Mouse (Mus musculus) hindlimb bud, embryonic 11.5 days (tissue): Measurements from ENCODE around the gene Cdadc1.

Source experiments
- DNase-seq: peaks from one replicate; pipeline ENCODE4 v3.0.0-alpha.2; 2012; ENCODE audit warnings: low read depth, low spot score; ENCODE audit errors: extremely low spot score

Gene Cdadc1

DNA sequence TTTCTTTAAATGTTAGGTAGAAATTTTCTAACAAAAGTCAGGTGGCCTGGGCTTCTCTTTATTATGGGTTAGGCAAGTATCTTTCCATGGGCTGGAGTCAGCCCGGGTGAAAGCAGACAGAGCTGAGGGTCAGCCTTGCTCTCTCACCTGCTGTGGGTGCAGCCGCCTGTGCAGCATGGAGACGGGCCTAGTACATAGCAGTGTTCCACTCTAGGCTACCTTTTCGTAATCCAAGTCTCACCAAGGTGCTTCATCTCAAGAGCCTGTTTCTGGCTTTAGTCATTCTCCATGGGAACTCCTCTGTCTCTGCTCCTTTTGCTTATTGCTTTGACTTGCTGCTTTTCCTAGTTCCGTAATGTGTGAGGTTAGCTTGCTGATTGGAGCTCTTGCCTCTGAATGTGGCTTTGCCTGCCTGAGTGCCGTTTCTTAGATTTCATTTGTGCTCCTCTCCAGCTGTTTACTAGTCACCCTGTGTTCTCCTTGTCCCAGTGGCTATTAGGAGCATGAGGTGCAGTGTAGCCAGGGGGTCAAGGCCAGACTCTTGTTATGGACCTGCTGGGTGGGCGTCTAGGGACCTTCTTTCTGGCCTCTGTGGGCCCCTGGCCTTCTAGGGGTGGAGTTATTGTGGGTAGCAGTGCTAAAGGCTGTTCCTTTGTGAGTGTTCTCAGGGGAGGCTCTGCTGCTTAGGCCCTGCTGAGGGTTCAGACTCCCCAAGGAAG lies 51.4 kb downstream of the Cdadc1 start:
- DNase-seq, result no peak

DNA sequence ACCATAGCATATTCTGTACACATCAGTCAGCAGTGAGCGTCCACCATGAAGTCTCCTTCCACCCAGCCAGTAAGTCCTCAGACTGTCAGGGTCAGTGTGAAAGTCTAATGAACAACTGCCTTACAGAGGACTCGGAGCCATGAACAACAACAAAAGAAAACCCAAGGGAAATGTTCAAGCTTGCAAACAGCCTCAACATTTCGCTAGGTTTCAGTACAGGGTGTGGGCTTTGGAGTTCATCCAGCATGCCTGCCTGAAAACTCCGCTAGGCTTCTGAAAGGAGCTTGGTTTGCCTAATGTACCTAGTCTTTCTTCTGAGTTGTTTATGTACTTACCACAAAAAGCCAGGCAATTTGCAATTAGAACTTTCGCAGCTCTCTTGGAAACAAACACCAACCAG lies 53.8 kb downstream of the Cdadc1 start:
- DNase-seq, result no peak

- DNase-seq, result no peak
Measured at GRCm38 (mm10) chr14:59543158-59543826, 54.5 kb downstream of the Cdadc1 start.

- DNase-seq, result no peak
Measured at GRCm38 (mm10) chr14:59540761-59541160, 57.0 kb downstream of the Cdadc1 start.

GRCm38 (mm10) chr14:59540230-59540629 lies 57.5 kb downstream of the Cdadc1 start:
- no peak for DNase-seq

- no peak for DNase-seq
Measured at GRCm38 (mm10) chr14:59537829-59538432, 59.8 kb downstream of the Cdadc1 start.

GRCm38 (mm10) chr14:59533908-59534307 lies 63.9 kb downstream of the Cdadc1 start:
- DNase-seq, result no peak

DNA sequence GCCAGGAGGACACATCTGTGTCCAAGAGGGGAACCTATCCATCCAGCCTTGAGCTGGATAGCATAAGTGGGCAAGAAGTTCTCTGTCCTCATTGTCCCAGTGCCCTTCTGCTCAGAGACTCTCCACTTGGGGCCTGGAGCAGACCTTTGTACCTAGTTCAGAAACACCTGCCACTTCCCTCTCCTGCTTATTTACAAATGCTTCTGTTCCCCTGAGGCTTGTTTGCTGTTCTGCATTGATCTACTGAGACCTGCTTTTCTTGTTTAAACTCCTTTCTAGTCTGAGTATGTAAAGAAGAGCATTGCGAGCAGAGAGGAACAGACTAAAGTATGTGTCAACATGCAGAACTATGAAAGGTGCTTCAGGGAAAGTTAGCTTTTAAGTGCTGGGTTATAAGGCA lies 64.8 kb downstream of the Cdadc1 start:
- no peak for DNase-seq

DNA sequence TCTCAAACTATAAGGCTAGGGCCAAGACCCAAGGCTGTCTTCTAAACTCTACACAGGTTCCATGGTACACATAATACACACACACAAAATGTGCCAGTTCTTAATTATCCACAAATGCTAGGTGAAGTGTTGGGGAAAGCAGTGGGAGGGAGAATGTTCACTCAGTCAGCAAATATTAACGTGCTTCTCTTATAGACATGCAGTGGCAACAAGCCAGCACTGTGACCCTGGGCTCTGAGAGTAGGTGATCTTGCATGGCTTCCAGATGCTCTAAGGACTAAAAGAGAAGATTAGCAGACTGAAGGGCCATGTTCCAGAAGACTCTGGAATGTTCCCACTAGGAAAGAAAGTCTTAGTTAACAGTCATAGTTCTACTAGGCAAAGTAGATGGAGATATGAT lies 67.0 kb downstream of the Cdadc1 start:
- no peak for DNase-seq

DNA sequence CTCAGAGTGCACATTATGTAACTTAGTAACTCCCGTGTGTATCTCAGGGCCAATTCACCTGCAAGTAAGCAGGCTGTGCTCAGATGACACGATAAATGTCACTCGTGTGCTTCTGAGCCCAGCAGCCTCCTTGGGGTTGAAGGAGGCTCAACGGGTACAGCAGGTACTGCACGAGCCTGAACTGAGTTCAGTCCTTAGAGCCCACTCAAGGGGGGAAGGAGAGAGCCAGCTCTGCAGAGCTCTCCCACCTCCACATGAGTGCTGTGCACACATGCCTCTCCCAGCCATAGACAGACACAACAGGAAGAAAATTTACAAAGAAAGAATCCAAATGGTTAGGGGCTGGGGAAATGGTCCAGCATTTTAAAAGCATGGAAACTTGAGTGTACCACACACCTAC lies 71.9 kb downstream of the Cdadc1 start:
- DNase-seq, result no peak

DNA sequence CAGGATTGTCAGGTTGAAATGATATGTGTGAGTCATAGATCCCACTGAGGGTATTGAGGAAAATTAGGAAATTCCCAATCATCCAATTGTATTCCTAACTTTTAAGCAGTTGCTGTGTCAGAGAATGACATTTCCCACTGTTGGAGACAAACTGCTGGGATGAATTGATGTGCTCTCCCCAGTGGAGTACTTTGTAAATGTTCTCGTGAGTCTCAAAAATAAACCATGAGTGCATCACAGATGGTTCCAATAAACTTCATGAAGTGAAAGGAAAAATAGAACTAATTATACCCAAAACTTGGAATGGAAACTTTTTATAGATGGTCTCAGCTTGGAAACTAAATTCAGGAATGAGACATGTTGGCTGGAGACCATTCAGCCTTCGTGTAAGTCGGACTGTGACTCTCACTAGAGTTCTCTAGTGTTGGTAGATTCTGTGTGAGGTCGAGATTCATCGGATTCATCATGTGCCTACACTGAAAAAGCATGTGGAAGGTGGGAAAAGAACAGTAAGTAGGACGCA lies 83.8 kb downstream of the Cdadc1 start:
- DNase-seq, result no peak
